Mouse (Mus musculus): ENCODE measurements around the gene Oasl2.

GRCm38 (mm10) chr5:114902413-114902812 is 5.7 kb downstream of the Oasl2 start:
- TF ChIP-seq GATA1 (IDR thresholded peaks at IDR 0.05; ENCODE audit: borderline replicate concordance, low read length) (no peak), FLI1 (IDR thresholded peaks at IDR 0.05; ENCODE audit: low read length) (no peak)
